Mouse (Mus musculus): Measurements from ENCODE around the gene Tns3. TPM values are rescaled to one million over a fixed set of nuclear protein-coding genes. Genes with fewer than 3 reads are reported as not detected.

Gene Tns3
- polyA plus RNA-seq, 1 experiment from 2014 or later = 10.1 TPM

- Histone ChIP-seq H3K4me3 (ENCODE audit: low read depth, low read length) (no peak overlapping the region), H3K4me1 (ENCODE audit: control insufficient read depth, insufficient read depth, low read length) (no peaks in the 10 kb centered on the region), H3K9me3 (ENCODE audit: control insufficient read depth, low read length) (no peaks in the 10 kb centered on the region), H3K36me3 (ENCODE audit: control insufficient read depth, insufficient read depth, low read length) (no peaks in the 10 kb centered on the region; the same call in 1 of the 2 replicates), H3K27me3 (ENCODE audit: control insufficient read depth, insufficient read depth, low read length) (no peaks in the 10 kb centered on the region), H3K27ac (ENCODE audit: low read depth, low read length) (no peak overlapping the region), H3K4me2 (ENCODE audit: low read depth) (no peak overlapping the region), H3K9ac (ENCODE audit: low read length) (no peak overlapping the region)
- no peak for ATAC-seq (ENCODE audit: insufficient read depth, low FRiP score, low TSS enrichment)
- no peak for DNase-seq (ENCODE audit: low spot score)
- 70% methylated on average over 10 of the region's 10 CpGs for WGBS
Observed at GRCm38 (mm10) chr11:8586996-8587644, 77.2 kb downstream of the Tns3 start.

GRCm38 (mm10) chr11:8586374-8586773, 78.0 kb downstream of the Tns3 start:
- DNase-seq (ENCODE audit: low spot score) (no peak), ATAC-seq (ENCODE audit: insufficient read depth, low FRiP score, low TSS enrichment) (no peak)
- H3K4me3 ChIP-seq (ENCODE audit: low read depth, low read length) = no peak overlapping the region
- no peaks in the 10 kb centered on the region; the same call in 1 of the 2 replicates for H3K36me3 ChIP-seq (ENCODE audit: control insufficient read depth, insufficient read depth, low read length)
- H3K27ac ChIP-seq (ENCODE audit: low read depth, low read length) = no peak overlapping the region
- WGBS = 84% methylated on average over 2 of the region's 2 CpGs
- H3K9ac ChIP-seq (ENCODE audit: low read length) = no peak overlapping the region
- no peaks in the 10 kb centered on the region for H3K9me3 ChIP-seq (ENCODE audit: control insufficient read depth, low read length)
- no peaks in the 10 kb centered on the region for H3K4me1 ChIP-seq (ENCODE audit: control insufficient read depth, insufficient read depth, low read length)
- no peaks in the 10 kb centered on the region for H3K27me3 ChIP-seq (ENCODE audit: control insufficient read depth, insufficient read depth, low read length)
- no peak overlapping the region for H3K4me2 ChIP-seq (ENCODE audit: low read depth)

GRCm38 (mm10) chr11:8585686-8586085, 78.6 kb downstream of the Tns3 start:
- 88% methylated on average over 3 of the region's 3 CpGs for WGBS
- H3K4me1 ChIP-seq (ENCODE audit: control insufficient read depth, insufficient read depth, low read length) = no peaks in the 10 kb centered on the region
- no peaks in the 10 kb centered on the region for H3K27me3 ChIP-seq (ENCODE audit: control insufficient read depth, insufficient read depth, low read length)
- H3K27ac ChIP-seq (ENCODE audit: low read depth, low read length) = no peak overlapping the region
- DNase-seq (ENCODE audit: low spot score) (no peak), ATAC-seq (ENCODE audit: insufficient read depth, low FRiP score, low TSS enrichment) (no peak)
- no peaks in the 10 kb centered on the region for H3K9me3 ChIP-seq (ENCODE audit: control insufficient read depth, low read length)
- no peak overlapping the region for H3K4me3 ChIP-seq (ENCODE audit: low read depth, low read length)
- no peaks in the 10 kb centered on the region; the same call in 1 of the 2 replicates for H3K36me3 ChIP-seq (ENCODE audit: control insufficient read depth, insufficient read depth, low read length)
- H3K9ac ChIP-seq (ENCODE audit: low read length) = no peak overlapping the region
- no peak overlapping the region for H3K4me2 ChIP-seq (ENCODE audit: low read depth)

GRCm38 (mm10) chr11:8584925-8585324, 79.4 kb downstream of the Tns3 start:
- Histone ChIP-seq H3K4me1 (ENCODE audit: control insufficient read depth, insufficient read depth, low read length) (no peaks in the 10 kb centered on the region), H3K9ac (ENCODE audit: low read length) (no peak overlapping the region), H3K36me3 (ENCODE audit: control insufficient read depth, insufficient read depth, low read length) (no peaks in the 10 kb centered on the region; the same call in 1 of the 2 replicates), H3K9me3 (ENCODE audit: control insufficient read depth, low read length) (no peaks in the 10 kb centered on the region), H3K27ac (ENCODE audit: low read depth, low read length) (no peak overlapping the region), H3K4me3 (ENCODE audit: low read depth, low read length) (no peak overlapping the region), H3K27me3 (ENCODE audit: control insufficient read depth, insufficient read depth, low read length) (no peaks in the 10 kb centered on the region), H3K4me2 (ENCODE audit: low read depth) (no peak overlapping the region)
- DNase-seq (ENCODE audit: low spot score) (no peak), ATAC-seq (ENCODE audit: insufficient read depth, low FRiP score, low TSS enrichment) (no peak)
- WGBS = 48% methylated on average over 1 of the region's 1 CpGs

- no peaks in the 10 kb centered on the region for H3K36me3 ChIP-seq (ENCODE audit: control insufficient read depth, insufficient read depth, low read length)
- H3K4me1 ChIP-seq (ENCODE audit: control insufficient read depth, insufficient read depth, low read length) = no peaks in the 10 kb centered on the region
- DNase-seq (ENCODE audit: low spot score) (no peak), ATAC-seq (ENCODE audit: insufficient read depth, low FRiP score, low TSS enrichment) (no peak)
- no peaks in the 10 kb centered on the region for H3K9me3 ChIP-seq (ENCODE audit: control insufficient read depth, low read length)
- H3K27ac ChIP-seq (ENCODE audit: low read depth, low read length) = no peak overlapping the region
- no peaks in the 10 kb centered on the region for H3K27me3 ChIP-seq (ENCODE audit: control insufficient read depth, insufficient read depth, low read length)
- H3K4me3 ChIP-seq (ENCODE audit: low read depth, low read length) = no peak overlapping the region
- H3K9ac ChIP-seq (ENCODE audit: low read length) = no peak overlapping the region
- WGBS = 34% methylated on average over 2 of the region's 2 CpGs
- H3K4me2 ChIP-seq (ENCODE audit: low read depth) = no peak overlapping the region
Observed at GRCm38 (mm10) chr11:8584307-8584706, 80.0 kb downstream of the Tns3 start.

GRCm38 (mm10) chr11:8583137-8583536, 81.2 kb downstream of the Tns3 start:
- no peaks in the 10 kb centered on the region for H3K9me3 ChIP-seq (ENCODE audit: control insufficient read depth, low read length)
- H3K27me3 ChIP-seq (ENCODE audit: control insufficient read depth, insufficient read depth, low read length) = no peaks in the 10 kb centered on the region
- WGBS = 87% methylated on average over 3 of the region's 3 CpGs
- no peak overlapping the region for H3K27ac ChIP-seq (ENCODE audit: low read depth, low read length)
- H3K36me3 ChIP-seq (ENCODE audit: control insufficient read depth, insufficient read depth, low read length) = no peaks in the 10 kb centered on the region
- ATAC-seq (ENCODE audit: insufficient read depth, low FRiP score, low TSS enrichment) = no peak
- DNase-seq (ENCODE audit: low spot score) = no peak
- H3K4me3 ChIP-seq (ENCODE audit: low read depth, low read length) = no peak overlapping the region
- H3K9ac ChIP-seq (ENCODE audit: low read length) = no peak overlapping the region
- H3K4me1 ChIP-seq (ENCODE audit: control insufficient read depth, insufficient read depth, low read length) = no peaks in the 10 kb centered on the region
- no peak overlapping the region for H3K4me2 ChIP-seq (ENCODE audit: low read depth)

GRCm38 (mm10) chr11:8582101-8582920, 82.0 kb downstream of the Tns3 start:
- no peak for ATAC-seq (ENCODE audit: insufficient read depth, low FRiP score, low TSS enrichment)
- no peaks in the 10 kb centered on the region for H3K27me3 ChIP-seq (ENCODE audit: control insufficient read depth, insufficient read depth, low read length)
- no peak overlapping the region for H3K27ac ChIP-seq (ENCODE audit: low read depth, low read length)
- no peak overlapping the region for H3K4me2 ChIP-seq (ENCODE audit: low read depth)
- no peaks in the 10 kb centered on the region for H3K36me3 ChIP-seq (ENCODE audit: control insufficient read depth, insufficient read depth, low read length)
- H3K9me3 ChIP-seq (ENCODE audit: control insufficient read depth, low read length) = no peaks in the 10 kb centered on the region
- DNase-seq (ENCODE audit: low spot score) = no peak
- no peak overlapping the region for H3K9ac ChIP-seq (ENCODE audit: low read length)
- 85% methylated on average over 10 of the region's 10 CpGs for WGBS
- no peaks in the 10 kb centered on the region for H3K4me1 ChIP-seq (ENCODE audit: control insufficient read depth, insufficient read depth, low read length)
- H3K4me3 ChIP-seq (ENCODE audit: low read depth, low read length) = no peak overlapping the region

GRCm38 (mm10) chr11:8579789-8580188, 84.5 kb downstream of the Tns3 start:
- 86% methylated on average over 5 of the region's 5 CpGs for WGBS

More at GRCm38 (mm10) chr11:8579789-8580188, 84.5 kb downstream of the Tns3 start:
- H3K9me3 ChIP-seq (ENCODE audit: control insufficient read depth, low read length) = no peaks in the 10 kb centered on the region
- no peaks in the 10 kb centered on the region for H3K27me3 ChIP-seq (ENCODE audit: control insufficient read depth, insufficient read depth, low read length)
- H3K27ac ChIP-seq (ENCODE audit: low read depth, low read length) = no peak overlapping the region
- ATAC-seq (ENCODE audit: insufficient read depth, low FRiP score, low TSS enrichment) (no peak), DNase-seq (ENCODE audit: low spot score) (no peak)
- H3K36me3 ChIP-seq (ENCODE audit: control insufficient read depth, insufficient read depth, low read length) = no peaks in the 10 kb centered on the region
- no peaks in the 10 kb centered on the region for H3K4me1 ChIP-seq (ENCODE audit: control insufficient read depth, insufficient read depth, low read length)
- H3K4me2 ChIP-seq (ENCODE audit: low read depth) = no peak overlapping the region
- no peak overlapping the region for H3K9ac ChIP-seq (ENCODE audit: low read length)
- no peak overlapping the region for H3K4me3 ChIP-seq (ENCODE audit: low read depth, low read length)
